Mouse (Mus musculus): ENCODE data around the gene Spesp1. TPM values are rescaled to one million over a fixed set of nuclear protein-coding genes. Genes with fewer than 3 reads are reported as not detected.

Gene Spesp1
- not detected in 2 replicates for polyA plus RNA-seq (2015; fragmentation: Nextera tagmentation; extraction: Ambion mirVana)

DNA sequence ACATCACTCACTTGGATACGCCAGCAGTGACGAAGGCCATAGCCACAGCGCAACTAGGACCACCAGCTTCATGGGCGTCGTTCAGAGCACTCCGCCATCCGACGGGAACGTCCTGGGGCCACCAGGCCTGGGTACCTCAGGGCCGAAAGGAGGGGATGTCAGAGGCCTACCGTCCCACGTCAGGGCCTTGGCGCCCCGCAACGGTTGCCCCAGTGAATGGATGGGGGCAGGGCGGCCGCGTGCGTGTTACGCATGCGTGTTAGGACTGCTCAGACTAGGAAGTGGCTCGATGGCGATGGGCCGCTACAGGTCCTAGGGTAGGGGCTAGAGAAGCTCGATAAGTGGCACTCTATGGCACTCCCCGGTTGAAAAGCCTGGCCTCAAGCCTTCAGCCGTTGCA, at the start of gene Spesp1:
Gene Spesp1, minus strand, starts transcription at position 218 of the 400 bp plus-strand sequence.
- WGBS: 79% methylated on average over 27 of the region's 27 CpGs
- Histone ChIP-seq H3K4me3 (replicated peaks; ENCODE audit: low read length) (no peak within 1 kb of the TSS), H3K9ac (ENCODE audit: low read length) (no peak within 1 kb of the TSS), H3K27ac (ENCODE audit: low read length) (no peak within 1 kb of the TSS), H3K9me3 (replicated peaks; ENCODE audit: control insufficient read depth, low read length) (no peaks in the 10 kb centered on the region), H3K4me1 (ENCODE audit: control insufficient read depth, insufficient read depth, low read length) (no peaks in the 10 kb centered on the region), H3K4me2 (ENCODE audit: low read depth, low read length) (no peak within 1 kb of the TSS), H3K36me3 (ENCODE audit: control insufficient read depth, insufficient read depth, low read length) (no peaks in the 10 kb centered on the region), H3K27me3 (ENCODE audit: control insufficient read depth, insufficient read depth, low read length) (no peaks in the 10 kb centered on the region)
- no peak for ATAC-seq (ENCODE audit: insufficient read depth, low FRiP score)

DNA sequence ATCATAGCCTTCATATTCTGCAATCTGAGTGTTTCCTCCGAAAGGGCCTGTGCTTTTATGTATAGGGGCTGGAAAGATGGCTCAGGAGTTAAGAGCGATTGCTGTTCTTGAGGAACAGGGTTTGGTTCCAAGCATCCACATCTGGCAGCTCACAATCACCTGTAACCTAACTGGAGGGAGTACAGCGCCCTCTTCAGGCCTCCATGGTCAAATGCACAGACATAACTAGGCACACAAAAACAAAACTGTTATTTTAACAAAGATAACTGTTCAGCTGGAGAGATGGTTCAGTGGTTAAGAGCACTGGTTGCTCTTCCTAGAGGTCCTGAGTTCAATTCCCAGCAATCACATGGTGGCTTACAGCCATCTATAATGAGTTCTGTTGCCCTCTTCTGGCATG, 44.0 kb upstream of the Spesp1 start:
- H3K4me1 ChIP-seq (ENCODE audit: control insufficient read depth, insufficient read depth, low read length): no peaks in the 10 kb centered on the region
- ATAC-seq (ENCODE audit: insufficient read depth, low FRiP score): no peak
- H3K36me3 ChIP-seq (ENCODE audit: control insufficient read depth, insufficient read depth, low read length): no peaks in the 10 kb centered on the region
- no peak overlapping the region for H3K27ac ChIP-seq (ENCODE audit: low read length)
- no peak overlapping the region for H3K4me2 ChIP-seq (ENCODE audit: low read depth, low read length)
- no peak overlapping the region for H3K9ac ChIP-seq (ENCODE audit: low read length)
- WGBS: 69% methylated on average over 3 of the region's 3 CpGs
- no peaks in the 10 kb centered on the region for H3K27me3 ChIP-seq (ENCODE audit: control insufficient read depth, insufficient read depth, low read length)
- H3K4me3 ChIP-seq (replicated peaks; ENCODE audit: low read length): no peak overlapping the region
- H3K9me3 ChIP-seq (replicated peaks; ENCODE audit: control insufficient read depth, low read length): no peaks in the 10 kb centered on the region

DNA sequence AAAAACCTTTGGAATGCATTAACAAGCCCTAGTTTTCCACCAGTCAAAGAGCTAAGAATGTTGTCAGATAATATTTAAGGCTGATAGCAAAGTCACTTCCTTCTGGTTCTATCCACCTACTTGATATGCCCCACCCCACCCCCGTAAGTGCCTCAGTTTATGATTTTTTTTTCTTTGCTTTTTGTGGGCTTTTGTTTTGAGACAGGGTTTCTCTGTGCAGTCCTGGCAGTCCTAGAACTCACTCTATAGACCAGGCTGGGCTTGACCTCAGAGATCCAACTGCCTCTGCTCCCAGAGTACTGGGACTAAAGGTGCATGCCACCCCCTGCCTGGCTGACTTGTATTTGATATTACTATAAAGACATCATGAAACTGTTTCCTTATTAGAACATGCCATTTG, 41.8 kb upstream of the Spesp1 start:
- ATAC-seq (ENCODE audit: insufficient read depth, low FRiP score): no peak
- H3K4me2 ChIP-seq (ENCODE audit: low read depth, low read length): no peak overlapping the region
- H3K9ac ChIP-seq (ENCODE audit: low read length): no peak overlapping the region
- H3K27ac ChIP-seq (ENCODE audit: low read length): no peak overlapping the region
- no peak overlapping the region for H3K4me3 ChIP-seq (replicated peaks; ENCODE audit: low read length)
- WGBS: 80% methylated on average over 1 of the region's 1 CpGs
- H3K36me3 ChIP-seq (ENCODE audit: control insufficient read depth, insufficient read depth, low read length): no peaks in the 10 kb centered on the region
- H3K9me3 ChIP-seq (replicated peaks; ENCODE audit: control insufficient read depth, low read length): no peaks in the 10 kb centered on the region
- H3K27me3 ChIP-seq (ENCODE audit: control insufficient read depth, insufficient read depth, low read length): no peaks in the 10 kb centered on the region
- H3K4me1 ChIP-seq (ENCODE audit: control insufficient read depth, insufficient read depth, low read length): no peaks in the 10 kb centered on the region

DNA sequence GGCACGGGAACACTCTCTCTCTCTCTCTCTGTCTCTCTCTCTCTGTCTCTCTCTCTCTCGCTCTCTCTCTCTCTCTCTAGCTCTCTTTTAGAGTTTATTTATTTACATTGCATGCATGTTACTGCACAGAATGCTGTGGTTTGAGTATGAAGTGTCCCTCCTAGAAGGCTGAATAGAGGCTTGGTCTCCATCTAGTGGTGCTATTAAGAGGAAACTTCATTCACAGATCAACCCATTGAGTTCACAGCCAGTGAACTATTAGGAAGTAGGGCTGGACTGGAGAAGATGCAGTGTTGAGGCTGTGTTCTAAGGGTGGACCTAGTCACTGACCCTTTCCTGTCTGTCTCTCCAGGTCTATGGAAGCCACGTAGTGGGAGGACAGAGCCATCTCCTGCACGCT, 36.7 kb upstream of the Spesp1 start:
- no peaks in the 10 kb centered on the region for H3K4me1 ChIP-seq (ENCODE audit: control insufficient read depth, insufficient read depth, low read length)
- no peak overlapping the region for H3K4me2 ChIP-seq (ENCODE audit: low read depth, low read length)
- H3K27me3 ChIP-seq (ENCODE audit: control insufficient read depth, insufficient read depth, low read length): no peaks in the 10 kb centered on the region
- no peaks in the 10 kb centered on the region for H3K36me3 ChIP-seq (ENCODE audit: control insufficient read depth, insufficient read depth, low read length)
- H3K9me3 ChIP-seq (replicated peaks; ENCODE audit: control insufficient read depth, low read length): no peaks in the 10 kb centered on the region; the same call in 1 of the 2 replicates
- no peak overlapping the region for H3K4me3 ChIP-seq (replicated peaks; ENCODE audit: low read length)
- ATAC-seq (ENCODE audit: insufficient read depth, low FRiP score): no peak
- WGBS: 68% methylated on average over 4 of the region's 4 CpGs
- no peak overlapping the region for H3K27ac ChIP-seq (ENCODE audit: low read length)
- H3K9ac ChIP-seq (ENCODE audit: low read length): no peak overlapping the region

DNA sequence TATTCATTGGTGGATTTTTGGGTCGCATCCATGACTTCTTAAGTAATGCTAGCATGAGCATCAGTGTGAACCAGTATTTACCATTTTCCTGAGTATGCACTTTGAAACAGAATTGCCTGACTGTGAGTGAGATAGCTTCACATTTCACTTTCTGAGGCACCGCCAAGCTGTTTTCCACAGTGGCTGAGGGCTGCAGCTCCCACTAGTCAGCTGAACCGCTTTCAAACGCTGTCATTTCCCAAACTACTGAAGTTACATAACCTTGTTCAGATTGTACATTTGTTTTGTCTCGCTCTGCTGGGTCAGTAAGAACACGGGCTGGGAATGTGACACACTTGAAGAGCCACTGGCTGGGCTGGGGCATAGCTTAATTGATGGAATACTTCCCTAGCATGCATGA, 33.5 kb upstream of the Spesp1 start:
- Histone ChIP-seq H3K9ac (ENCODE audit: low read length) (no peak overlapping the region), H3K4me1 (ENCODE audit: control insufficient read depth, insufficient read depth, low read length) (no peaks in the 10 kb centered on the region), H3K4me3 (replicated peaks; ENCODE audit: low read length) (no peak overlapping the region), H3K9me3 (replicated peaks; ENCODE audit: control insufficient read depth, low read length) (no peaks in the 10 kb centered on the region; the same call in 1 of the 2 replicates), H3K36me3 (ENCODE audit: control insufficient read depth, insufficient read depth, low read length) (no peaks in the 10 kb centered on the region), H3K4me2 (ENCODE audit: low read depth, low read length) (no peak overlapping the region), H3K27ac (ENCODE audit: low read length) (no peak overlapping the region), H3K27me3 (ENCODE audit: control insufficient read depth, insufficient read depth, low read length) (no peaks in the 10 kb centered on the region)
- no peak for ATAC-seq (ENCODE audit: insufficient read depth, low FRiP score)
- 91% methylated on average over 6 of the region's 6 CpGs for WGBS

DNA sequence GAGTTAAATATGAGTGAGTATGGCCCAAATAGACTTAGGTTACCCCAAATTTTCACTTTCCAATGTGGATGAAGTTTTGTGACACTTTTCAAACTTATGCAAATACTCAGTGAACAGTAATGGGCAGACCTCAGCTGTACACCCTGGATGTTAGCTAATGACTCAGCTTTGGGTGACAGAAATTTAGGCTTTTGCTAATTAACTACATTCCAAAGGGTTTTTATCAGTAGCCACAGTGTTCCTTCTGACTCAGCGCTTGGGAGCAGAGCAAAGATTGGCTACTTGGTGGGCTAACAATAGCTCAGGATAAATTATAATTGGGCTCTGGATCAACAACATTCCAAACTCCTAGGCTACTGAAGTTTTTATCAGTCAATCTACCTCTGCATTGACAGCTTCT, 14.9 kb upstream of the Spesp1 start:
- Histone ChIP-seq H3K9me3 (replicated peaks; ENCODE audit: control insufficient read depth, low read length) (no peaks in the 10 kb centered on the region), H3K4me2 (ENCODE audit: low read depth, low read length) (no peak overlapping the region), H3K4me3 (replicated peaks; ENCODE audit: low read length) (no peak overlapping the region), H3K36me3 (ENCODE audit: control insufficient read depth, insufficient read depth, low read length) (no peaks in the 10 kb centered on the region), H3K27ac (ENCODE audit: low read length) (no peak overlapping the region), H3K4me1 (ENCODE audit: control insufficient read depth, insufficient read depth, low read length) (no peaks in the 10 kb centered on the region), H3K9ac (ENCODE audit: low read length) (no peak overlapping the region), H3K27me3 (ENCODE audit: control insufficient read depth, insufficient read depth, low read length) (no peaks in the 10 kb centered on the region)
- WGBS: 71% methylated on average over 1 of the region's 1 CpGs
- ATAC-seq (ENCODE audit: insufficient read depth, low FRiP score): no peak

DNA sequence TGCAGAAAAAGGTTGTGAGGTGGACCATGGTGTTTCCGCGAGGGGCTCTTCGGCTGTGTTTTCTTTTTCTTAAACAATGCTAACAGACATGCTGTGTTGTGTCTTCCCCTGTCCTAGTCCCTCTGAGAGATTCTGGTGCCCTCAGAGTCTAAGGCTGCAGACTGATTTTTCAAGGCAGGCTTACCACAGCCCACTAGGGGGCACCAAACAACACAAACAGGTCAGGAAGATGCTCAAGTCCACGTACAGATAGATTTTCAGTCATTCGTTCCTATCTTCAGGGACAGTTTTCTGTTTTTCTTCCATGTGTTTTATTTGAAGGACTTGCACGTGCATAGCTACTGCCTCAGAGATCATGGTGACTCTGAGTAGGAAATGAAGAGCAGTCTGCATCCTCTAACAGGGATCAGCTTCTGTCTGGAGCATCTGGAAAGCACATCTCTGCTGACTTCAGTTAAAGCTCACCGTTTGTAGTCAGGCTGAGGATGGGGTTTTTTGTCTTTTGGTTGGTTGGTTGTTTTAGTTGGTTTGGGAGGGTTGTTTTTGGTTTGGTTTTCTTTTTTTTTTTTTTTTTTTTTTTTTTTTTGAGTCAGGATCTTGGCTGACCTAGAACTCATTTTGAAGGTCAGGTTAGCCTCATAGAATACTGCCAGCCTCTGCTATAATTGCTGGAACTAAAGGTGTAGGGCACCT, 13.1 kb upstream of the Spesp1 start:
- no peak overlapping the region for H3K4me3 ChIP-seq (replicated peaks; ENCODE audit: low read length)
- no peak for ATAC-seq (ENCODE audit: insufficient read depth, low FRiP score)
- no peak overlapping the region for H3K9ac ChIP-seq (ENCODE audit: low read length)
- no peaks in the 10 kb centered on the region for H3K27me3 ChIP-seq (ENCODE audit: control insufficient read depth, insufficient read depth, low read length)
- H3K36me3 ChIP-seq (ENCODE audit: control insufficient read depth, insufficient read depth, low read length): no peaks in the 10 kb centered on the region
- H3K9me3 ChIP-seq (replicated peaks; ENCODE audit: control insufficient read depth, low read length): no peaks in the 10 kb centered on the region
- no peaks in the 10 kb centered on the region for H3K4me1 ChIP-seq (ENCODE audit: control insufficient read depth, insufficient read depth, low read length)
- no peak overlapping the region for H3K4me2 ChIP-seq (ENCODE audit: low read depth, low read length)
- H3K27ac ChIP-seq (ENCODE audit: low read length): no peak overlapping the region
- 30% methylated on average over 7 of the region's 7 CpGs for WGBS

DNA sequence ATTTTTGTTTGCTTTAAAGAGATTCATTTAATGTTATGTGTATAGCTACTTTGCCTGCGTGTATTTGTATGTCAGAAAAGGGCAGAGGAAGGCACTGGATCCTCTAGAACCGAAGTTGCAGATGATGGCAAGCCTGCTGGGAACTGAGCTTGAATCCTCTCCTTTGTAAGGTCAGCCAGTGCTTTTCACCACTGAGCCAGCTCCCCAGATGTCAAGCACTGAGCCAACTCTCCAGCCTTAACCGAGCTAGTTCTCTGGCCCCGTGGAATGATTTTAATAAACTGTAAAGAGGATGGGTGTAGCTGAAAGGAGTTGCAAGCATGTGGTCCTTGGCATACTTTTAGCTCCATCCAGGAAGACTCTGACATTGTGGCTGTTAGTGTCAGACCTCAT, 5.6 kb upstream of the Spesp1 start:
- no peak for ATAC-seq (ENCODE audit: insufficient read depth, low FRiP score)

DNA sequence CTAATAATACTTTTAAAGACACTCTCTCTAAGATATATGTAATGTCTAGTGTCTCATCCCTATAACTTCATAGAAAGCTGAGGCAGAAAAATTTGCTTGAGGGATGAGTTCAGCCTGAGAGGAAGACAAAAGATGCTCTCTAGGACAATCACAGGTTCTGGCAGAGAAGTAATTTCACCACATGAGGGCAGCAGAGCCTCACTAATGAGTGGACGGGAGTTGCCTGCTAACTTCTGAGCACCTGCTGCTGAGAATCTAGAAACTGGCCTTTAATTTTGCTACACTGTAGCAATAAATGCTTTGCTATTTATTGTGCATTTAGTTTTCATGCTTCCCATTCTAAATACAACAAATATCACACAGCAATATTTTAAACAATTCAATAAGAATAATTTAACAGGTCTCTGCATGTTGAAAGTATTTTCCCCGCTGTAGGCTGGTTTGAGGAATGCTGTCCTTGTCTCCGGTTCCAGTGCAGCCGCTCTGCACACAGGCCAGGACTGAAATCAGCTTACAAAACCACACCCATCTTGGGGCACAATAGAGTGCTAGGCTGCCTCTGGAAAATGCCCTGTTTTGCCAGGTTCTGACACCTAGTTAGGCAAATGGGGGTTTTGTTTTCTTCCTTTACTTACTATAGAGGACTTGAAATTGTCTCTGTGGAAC, 5.1 kb upstream of the Spesp1 start:
- no peak for ATAC-seq (ENCODE audit: insufficient read depth, low FRiP score)
- H3K4me3 ChIP-seq (replicated peaks; ENCODE audit: low read length): no peak overlapping the region
- no peaks in the 10 kb centered on the region; the same call in 1 of the 2 replicates for H3K27me3 ChIP-seq (ENCODE audit: control insufficient read depth, insufficient read depth, low read length)
- H3K9me3 ChIP-seq (replicated peaks; ENCODE audit: control insufficient read depth, low read length): no peaks in the 10 kb centered on the region
- H3K27ac ChIP-seq (ENCODE audit: low read length): no peak overlapping the region
- WGBS: 39% methylated on average over 4 of the region's 4 CpGs
- H3K9ac ChIP-seq (ENCODE audit: low read length): no peak overlapping the region
- no peak overlapping the region for H3K4me2 ChIP-seq (ENCODE audit: low read depth, low read length)
- no peaks in the 10 kb centered on the region for H3K36me3 ChIP-seq (ENCODE audit: control insufficient read depth, insufficient read depth, low read length)
- H3K4me1 ChIP-seq (ENCODE audit: control insufficient read depth, insufficient read depth, low read length): no peaks in the 10 kb centered on the region

More for the DNA sequence above, 5.6 kb upstream of the Spesp1 start:
- Histone ChIP-seq H3K4me1 (ENCODE audit: control insufficient read depth, insufficient read depth, low read length) (no peaks in the 10 kb centered on the region), H3K9me3 (replicated peaks; ENCODE audit: control insufficient read depth, low read length) (no peaks in the 10 kb centered on the region), H3K36me3 (ENCODE audit: control insufficient read depth, insufficient read depth, low read length) (no peaks in the 10 kb centered on the region), H3K27me3 (ENCODE audit: control insufficient read depth, insufficient read depth, low read length) (no peaks in the 10 kb centered on the region; the same call in 1 of the 2 replicates), H3K4me3 (replicated peaks; ENCODE audit: low read length) (no peak overlapping the region), H3K9ac (ENCODE audit: low read length) (no peak overlapping the region), H3K27ac (ENCODE audit: low read length) (no peak overlapping the region), H3K4me2 (ENCODE audit: low read depth, low read length) (no peak overlapping the region)
- WGBS: 70% methylated on average over 4 of the region's 4 CpGs

Measured in stomach, embryonic 16.5 days (tissue).